Mouse (Mus musculus) bone marrow macrophage, adult 2 months (primary cell): ENCODE results near the gene Ugdh.

Source experiments
- CTCF ChIP-seq: IDR thresholded peaks from 2 replicates; pipeline ENCODE4 v1.5.1; 2012; ENCODE audit warnings: low read depth, mild to moderate bottlenecking, low read length, moderate library complexity
- POLR2A ChIP-seq: IDR thresholded peaks from 2 replicates; pipeline ENCODE4 v1.6.1; 2012; ENCODE audit warnings: mild to moderate bottlenecking, low read depth, low read length, borderline replicate concordance

DNA sequence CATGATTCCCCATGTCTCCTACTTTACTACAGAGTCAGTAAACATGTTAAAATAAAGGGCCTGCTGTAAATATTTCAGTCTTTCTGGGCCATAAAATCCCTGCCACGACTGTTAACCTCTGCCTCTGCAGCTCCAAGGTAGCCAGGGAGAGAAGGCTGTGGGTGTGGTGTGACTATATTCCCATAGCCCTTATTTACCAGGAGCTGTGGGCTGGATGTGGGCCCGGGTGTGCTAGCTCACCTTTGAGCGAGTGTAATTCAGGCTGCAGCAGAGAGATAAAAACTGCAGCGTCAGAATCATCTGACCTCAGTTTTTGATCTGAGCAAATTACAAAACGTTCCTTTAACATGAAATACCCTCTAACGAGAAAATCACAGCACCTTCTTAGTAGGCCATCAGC, 14.9 kb downstream of the Ugdh start:
- no peak for TF ChIP-seq CTCF
- no peak for TF ChIP-seq POLR2A
